Mouse (Mus musculus) liver, postnatal 0 days (tissue): ENCODE measurements around the gene Pck2. TPM values are rescaled to one million over a fixed set of nuclear protein-coding genes. Genes with fewer than 3 reads are reported as not detected.
A peak's percentile ranks its signal among the peaks of the same experiment; 100 is the strongest.

Experiments used
- ATAC-seq: fragments of 200-750 bp; cut with Nextera tagmentation; 2 replicates; pipeline ENCODE4 v1.8.0; 2017; ENCODE audit warnings: mild to moderate bottlenecking, moderate library complexity
- DNase-seq: peaks from one replicate; pipeline ENCODE4 v3.0.0-alpha.2; 2016
- H3K27ac ChIP-seq: fragments of 300-500 bp; sonication (generic); 2 replicates; pipeline ENCODE4 v1.5.1; 2014; ENCODE audit warnings: antibody characterized with exemption, moderate library complexity, mild to moderate bottlenecking, low read depth
- H3K27me3 ChIP-seq: fragments of 300-500 bp; sonication (generic); 2 replicates; pipeline ENCODE4 v1.6.1; 2014; ENCODE audit warnings: low read length, control low read depth, mixed read lengths; ENCODE audit not compliant: insufficient read depth
- H3K36me3 ChIP-seq: fragments of 300-500 bp; sonication (generic); replicated peaks from 2 replicates; pipeline ENCODE4 v1.6.1; 2014; ENCODE audit warnings: mild to moderate bottlenecking, control low read depth, low read length, moderate library complexity, mixed read lengths; ENCODE audit not compliant: insufficient read depth
- H3K4me1 ChIP-seq: fragments of 300-500 bp; sonication (generic); 2 replicates; pipeline ENCODE4 v1.6.1; 2014; ENCODE audit warnings: antibody characterized with exemption, mild to moderate bottlenecking, control low read depth; ENCODE audit not compliant: insufficient read depth
- H3K4me2 ChIP-seq: fragments of 300-500 bp; sonication (generic); 2 replicates; pipeline ENCODE4 v1.6.1; 2014; ENCODE audit warnings: low read depth, mild to moderate bottlenecking, low read length, moderate library complexity, mixed read lengths
- H3K4me3 ChIP-seq: fragments of 300-500 bp; sonication (generic); 2 replicates; pipeline ENCODE4 v1.5.1; 2014; ENCODE audit warnings: low read depth, low read length
- H3K9ac ChIP-seq: fragments of 300-500 bp; sonication (generic); replicated peaks from 2 replicates; pipeline ENCODE4 v1.6.1; 2014; ENCODE audit warnings: mild to moderate bottlenecking, moderate library complexity
- H3K9me3 ChIP-seq: fragments of 300-500 bp; sonication (generic); 2 replicates; pipeline ENCODE4 v1.6.1; 2016; ENCODE audit warnings: mild to moderate bottlenecking, control low read depth, low read length, mixed read lengths
- CTCF ChIP-seq: sonication (generic); IDR thresholded peaks from 2 replicates; pipeline ENCODE4 v1.5.1; 2016; ENCODE audit warnings: antibody characterized with exemption, low read depth
- EP300 ChIP-seq: IDR thresholded peaks from 2 replicates; pipeline ENCODE4 v1.6.1; 2016; ENCODE audit warnings: antibody characterized with exemption, low read depth, mild to moderate bottlenecking
- WGBS: fragments of 180-500 bp; shearing (Covaris S2); extraction: QIAGEN DNeasy Blood & Tissue Kit; methylation state at CpG from one replicate; pipeline ENCODE4 v1.1.7; 2014; ENCODE audit not compliant: insufficient replicate concordance; 5-methylcytosine and 5-hydroxymethylcytosine counted together
- polyA plus RNA-seq: library from polyadenylated mRNA; unstranded; fragments of >200 nt; fragmentation: Nextera tagmentation; extraction: Ambion mirVana; gene quantifications from 2 replicates; pipeline ENCODE4 v1.2.1, GENCODE M21; 2015

Pck2 gene
- polyA plus RNA-seq, 1 experiment from 2014 or later: 20.7 TPM

DNA sequence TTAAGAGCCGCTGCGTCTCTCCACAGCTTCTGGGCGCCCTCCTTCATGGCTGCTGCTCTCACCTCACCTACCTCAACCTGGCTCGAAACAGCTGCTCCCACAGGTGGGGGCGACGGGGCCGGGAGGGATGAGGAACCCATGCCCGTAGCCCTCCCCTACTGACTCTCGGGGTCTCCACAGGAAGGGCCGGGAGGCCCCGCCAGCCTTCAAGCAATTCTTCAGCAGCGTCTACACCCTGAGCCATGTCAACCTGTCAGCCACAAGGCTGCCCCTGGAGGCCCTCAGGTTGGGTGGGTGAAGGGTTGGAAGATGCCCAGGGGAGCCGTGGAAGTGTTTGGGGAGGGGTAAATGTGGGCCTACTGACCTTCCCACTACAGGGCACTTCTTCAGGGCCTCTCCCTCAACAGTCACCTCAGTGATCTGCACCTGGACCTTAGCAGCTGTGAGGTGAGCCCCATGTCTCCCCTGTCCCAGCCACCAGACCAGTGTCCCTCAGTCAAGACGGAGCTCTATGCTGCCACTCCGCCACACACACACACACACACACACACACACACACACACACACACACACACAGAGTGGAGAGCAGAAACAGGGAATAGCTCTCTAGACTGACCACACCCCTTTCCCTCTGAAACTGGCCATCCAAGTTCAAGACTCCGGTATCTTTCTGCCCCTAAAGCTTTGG lies 43.2 kb upstream of the Pck2 start:
- Histone ChIP-seq H3K9me3 (no peaks in the 10 kb centered on the region), H3K4me1 (no peaks in the 10 kb centered on the region; the same call in 1 of the 2 replicates), H3K4me3 (no peak overlapping the region), H3K9ac (no peak overlapping the region), H3K36me3 (no peaks in the 10 kb centered on the region), H3K27me3 (0 out of 2 replicates have a peak, but pooled peaks cover 2% of the 10 kb centered on the region), H3K27ac (no peak overlapping the region), H3K4me2 (no peak overlapping the region)
- WGBS: 69% methylated on average over 16 of the region's 16 CpGs
- TF ChIP-seq EP300 (no peak), CTCF (no peak)
- ATAC-seq: no peak; the same call in 1 of the 2 replicates
- no peak for DNase-seq

DNA sequence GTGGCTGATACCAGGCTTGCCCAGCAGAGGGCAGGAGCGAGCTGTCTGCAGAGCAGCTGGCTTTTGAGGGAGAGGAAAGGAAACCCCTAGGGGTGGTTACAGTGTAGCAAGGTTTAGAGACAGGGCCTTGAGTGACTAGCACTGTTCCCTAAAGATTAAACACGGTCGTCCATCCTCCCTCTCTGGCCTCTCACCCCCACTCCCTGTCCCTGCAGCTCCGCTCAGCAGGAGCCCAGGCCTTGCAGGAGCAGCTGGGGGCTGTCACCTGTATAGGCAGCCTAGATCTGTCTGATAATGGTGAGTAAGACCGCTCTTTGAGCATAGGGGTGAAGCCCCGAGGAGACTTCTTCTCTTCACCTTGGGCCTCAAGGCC lies 42.6 kb upstream of the Pck2 start:
- ATAC-seq (peak; percentile 81), DNase-seq (peak; percentile 90)
- H3K4me2 ChIP-seq: no peak overlapping the region
- H3K9ac ChIP-seq: no peak overlapping the region
- H3K4me1 ChIP-seq: no peaks in the 10 kb centered on the region
- TF ChIP-seq EP300 (no peak), CTCF (peak; percentile 99)
- no peak overlapping the region for H3K27ac ChIP-seq
- H3K27me3 ChIP-seq: 0 out of 2 replicates have a peak, but pooled peaks cover 2% of the 10 kb centered on the region
- no peak overlapping the region for H3K4me3 ChIP-seq
- no peaks in the 10 kb centered on the region for H3K36me3 ChIP-seq
- 33% methylated on average over 6 of the region's 6 CpGs for WGBS
- H3K9me3 ChIP-seq: no peaks in the 10 kb centered on the region

DNA sequence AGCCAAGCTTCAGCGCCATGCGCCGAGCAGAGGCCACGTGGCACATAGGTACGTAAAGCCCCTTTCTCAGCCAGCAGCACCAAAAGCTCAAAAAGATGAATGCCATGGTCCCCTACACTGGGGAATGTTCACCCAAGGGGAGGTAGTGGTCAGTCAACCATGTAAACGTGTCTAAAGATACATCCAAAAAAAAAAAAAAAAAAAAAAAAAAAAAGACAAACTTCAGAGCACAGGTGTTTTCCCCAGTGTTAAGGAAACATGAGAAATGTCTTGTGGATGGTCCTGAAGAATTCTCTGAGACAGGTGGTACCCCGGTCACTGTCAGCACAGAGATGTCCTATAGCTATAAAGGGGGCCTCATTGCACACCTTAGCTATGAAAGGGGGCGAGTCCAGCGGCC lies 34.5 kb upstream of the Pck2 start:
- TF ChIP-seq EP300 (no peak), CTCF (no peak)
- Histone ChIP-seq H3K4me2 (no peak overlapping the region), H3K9me3 (no peaks in the 10 kb centered on the region), H3K27ac (no peak overlapping the region), H3K4me3 (no peak overlapping the region), H3K4me1 (no peaks in the 10 kb centered on the region), H3K27me3 (peaks cover 8% of the 10 kb centered on the region), H3K36me3 (no peaks in the 10 kb centered on the region), H3K9ac (no peak overlapping the region)
- WGBS: 82% methylated on average over 9 of the region's 9 CpGs
- no peak for ATAC-seq
- no peak for DNase-seq

DNA sequence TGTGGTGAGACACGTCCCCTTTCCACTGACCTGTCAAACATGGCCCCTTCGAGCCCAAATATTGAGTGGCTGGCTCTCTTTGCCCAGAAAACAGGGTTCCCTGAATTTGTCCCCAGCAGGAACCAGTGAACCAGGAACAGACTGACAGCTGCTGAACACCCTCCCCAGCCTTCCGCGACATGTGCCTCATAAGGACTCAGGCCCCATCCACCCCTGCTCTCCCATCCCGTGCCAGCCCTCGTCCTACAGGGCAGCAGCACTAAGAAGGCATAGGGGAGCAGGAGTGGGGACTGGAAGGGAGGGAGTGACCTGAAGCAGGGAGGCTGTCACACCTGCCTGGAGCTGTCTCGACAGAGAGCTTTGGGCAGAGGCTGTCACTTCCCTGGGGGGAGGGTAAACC lies 32.3 kb upstream of the Pck2 start:
- 50% methylated on average over 7 of the region's 7 CpGs for WGBS
- Histone ChIP-seq H3K27me3 (peaks cover 18% of the 10 kb centered on the region), H3K27ac (no peak overlapping the region), H3K36me3 (no peaks in the 10 kb centered on the region), H3K9me3 (no peaks in the 10 kb centered on the region), H3K9ac (no peak overlapping the region), H3K4me1 (no peaks in the 10 kb centered on the region), H3K4me2 (no peak overlapping the region), H3K4me3 (no peak overlapping the region)
- DNase-seq: no peak
- TF ChIP-seq EP300 (no peak), CTCF (no peak)
- ATAC-seq: no peak

DNA sequence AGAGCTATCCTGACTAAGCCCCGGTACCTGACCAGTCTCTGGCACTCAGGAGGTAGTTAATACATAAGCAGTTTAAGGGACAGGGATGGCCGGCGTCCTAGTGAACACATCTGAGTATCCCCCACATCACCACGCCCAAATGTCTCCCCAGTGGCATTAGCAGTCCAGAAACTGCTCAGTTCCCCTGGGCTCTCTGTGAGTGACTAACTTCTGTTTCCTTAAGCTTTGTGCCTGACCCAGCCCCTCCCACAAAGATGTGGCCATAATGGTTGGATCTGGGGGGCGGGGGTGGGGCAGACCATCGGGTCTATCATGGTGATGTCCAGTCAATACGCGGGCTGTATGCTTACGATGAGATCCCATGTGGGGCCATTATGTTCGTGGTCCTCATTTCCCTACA lies 30.5 kb upstream of the Pck2 start:
- Histone ChIP-seq H3K4me1 (no peaks in the 10 kb centered on the region), H3K27ac (no peak overlapping the region), H3K36me3 (no peaks in the 10 kb centered on the region), H3K27me3 (peaks cover 18% of the 10 kb centered on the region), H3K4me3 (no peak overlapping the region), H3K9me3 (no peaks in the 10 kb centered on the region), H3K4me2 (no peak overlapping the region), H3K9ac (no peak overlapping the region)
- 72% methylated on average over 10 of the region's 10 CpGs for WGBS
- no peak for DNase-seq
- no peak for ATAC-seq
- TF ChIP-seq CTCF (no peak), EP300 (no peak)

DNA sequence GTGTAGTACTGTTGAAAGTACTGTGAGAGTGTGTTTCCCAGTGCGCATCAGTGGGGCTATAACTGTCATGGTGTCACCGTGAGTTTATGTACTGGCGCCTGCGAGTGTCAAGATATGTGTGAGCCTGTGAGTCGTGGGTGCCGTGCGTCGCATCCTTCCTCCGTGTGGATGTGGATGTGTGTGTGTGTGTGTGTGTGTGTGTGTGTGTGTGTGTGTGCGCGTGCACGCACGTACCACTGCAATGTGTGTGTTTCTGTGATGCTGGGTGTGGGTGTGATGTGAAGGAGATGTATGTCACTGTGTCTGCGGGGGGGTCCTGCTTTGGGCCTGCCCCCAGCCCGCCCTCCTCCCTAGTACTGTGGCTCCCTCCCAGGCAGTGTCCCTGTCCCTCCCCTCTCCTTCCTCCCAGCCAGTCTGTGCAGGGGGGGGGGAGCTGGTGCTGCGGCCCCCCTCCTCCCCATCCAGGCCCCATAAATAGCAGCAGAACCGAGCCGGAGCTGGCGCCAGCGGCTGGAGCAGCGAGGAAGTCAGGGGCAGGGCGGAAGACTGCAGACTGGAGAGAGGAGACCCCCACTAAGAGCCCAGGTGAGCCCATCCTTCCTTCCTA lies 29.8 kb upstream of the Pck2 start, which contains the start of gene Cpne6:
Gene Cpne6, plus strand, starts transcription at position 321 of the 607 bp plus-strand sequence.
- 71% methylated on average over 17 of the region's 22 CpGs for WGBS
- peaks cover 18% of the 10 kb centered on the region for H3K27me3 ChIP-seq

More for the DNA sequence above, 29.8 kb upstream of the Pck2 start, which contains the start of gene Cpne6:
- Histone ChIP-seq H3K4me2 (no peak within 1 kb of the TSS), H3K9ac (no peak within 1 kb of the TSS), H3K27ac (no peak within 1 kb of the TSS), H3K4me1 (no peaks in the 10 kb centered on the region), H3K36me3 (no peaks in the 10 kb centered on the region), H3K9me3 (no peaks in the 10 kb centered on the region), H3K4me3 (no peak within 1 kb of the TSS)
- DNase-seq (no peak), ATAC-seq (no peak)
- TF ChIP-seq EP300 (no peak), CTCF (no peak)
